Mouse (Mus musculus) MEL (cell line): ENCODE measurements around the gene Rbm43.

ENCODE experiments used
- CHD1 ChIP-seq: IDR thresholded peaks from 2 replicates; pipeline ENCODE4 v1.6.1; 2012; ENCODE audit warnings: low read depth, mild to moderate bottlenecking, inconsistent platforms, low read length, improper control_type of control experiment
- CTCF ChIP-seq, 3 experiments: IDR thresholded peaks in 2 of 3; conservative IDR thresholded peaks in 1 of 3; 2 replicates each; pipeline ENCODE4 v1.5.1; 2011 to 2012; ENCODE audit warnings: low read length in 3 of 3, low read depth in 2 of 3, mild to moderate bottlenecking in 2 of 3, improper control_type of control experiment in 1 of 3, inconsistent platforms in 1 of 3, mixed read lengths in 1 of 3, moderate library complexity in 1 of 3; ENCODE audit not compliant: control insufficient read depth in 1 of 3, insufficient read depth in 1 of 3, poor library complexity in 1 of 3, severe bottlenecking in 1 of 3
- E2F4 ChIP-seq: IDR thresholded peaks from 2 replicates; pipeline ENCODE4 v1.6.1; 2011; ENCODE audit warnings: low read depth, low read length, improper control_type of control experiment, borderline replicate concordance
- ELF1 ChIP-seq: IDR thresholded peaks from 2 replicates; pipeline ENCODE4 v1.6.1; 2014; ENCODE audit warnings: low read depth, mild to moderate bottlenecking, inconsistent platforms, low read length, improper control_type of control experiment, moderate library complexity
- EP300 ChIP-seq, 2 experiments: IDR thresholded peaks; 2 replicates each; pipeline ENCODE4 v1.6.1; 2011; ENCODE audit warnings: improper control_type of control experiment in 2 of 2, low read length in 2 of 2, low read depth in 1 of 2, mild to moderate bottlenecking in 1 of 2
- GABPA ChIP-seq: IDR thresholded peaks from 2 replicates; pipeline ENCODE4 v1.6.1; 2012; ENCODE audit warnings: low read depth, mild to moderate bottlenecking, inconsistent platforms, low read length, improper control_type of control experiment, moderate library complexity
- HCFC1 ChIP-seq: IDR thresholded peaks from 2 replicates; pipeline ENCODE4 v1.6.1; 2012; ENCODE audit warnings: low read depth, mild to moderate bottlenecking, inconsistent platforms, low read length, improper control_type of control experiment, moderate library complexity
- MAX ChIP-seq: IDR thresholded peaks from 2 replicates; pipeline ENCODE4 v1.6.1; 2011; ENCODE audit warnings: low read length, improper control_type of control experiment
- NRF1 ChIP-seq: IDR thresholded peaks from 2 replicates; pipeline ENCODE4 v1.6.1; 2014; ENCODE audit warnings: low read depth, mild to moderate bottlenecking, inconsistent platforms, low read length, improper control_type of control experiment, moderate library complexity; ENCODE audit not compliant: poor library complexity, insufficient read depth, severe bottlenecking
- POLR2A ChIP-seq, 2 experiments: IDR thresholded peaks; 2 replicates each; pipeline ENCODE4 v1.6.1; 2011 to 2012; ENCODE audit warnings: low read length in 2 of 2, mild to moderate bottlenecking in 2 of 2, control low read depth in 1 of 2, improper control_type of control experiment in 1 of 2, low read depth in 1 of 2, moderate library complexity in 1 of 2; ENCODE audit not compliant: control insufficient read depth in 1 of 2, insufficient read depth in 1 of 2, poor library complexity in 1 of 2
- SIN3A ChIP-seq: IDR thresholded peaks from 2 replicates; pipeline ENCODE4 v1.6.1; 2012; ENCODE audit warnings: low read length, improper control_type of control experiment, inconsistent platforms
- USF1 ChIP-seq: IDR thresholded peaks from 2 replicates; pipeline ENCODE4 v1.6.1; 2014; ENCODE audit warnings: low read depth, mild to moderate bottlenecking, inconsistent platforms, low read length, improper control_type of control experiment, moderate library complexity
- ZNF384 ChIP-seq: IDR thresholded peaks from 2 replicates; pipeline ENCODE4 v1.6.1; 2012; ENCODE audit warnings: low read depth, mild to moderate bottlenecking, inconsistent platforms, low read length, improper control_type of control experiment

GRCm38 (mm10) chr2:51892411-51892901 is 42.5 kb downstream of the Rbm43 start:
- TF ChIP-seq MAX (no peak), EP300 (IDR thresholded peaks at IDR 0.05; ENCODE audit: low read depth in 1 of 2, low read length in 2 of 2) (no peak), CTCF (IDR thresholded peaks at IDR 0.05 in 2 of 3, conservative IDR thresholded peaks at IDR 0.05 in 1 of 3; ENCODE audit: control insufficient read depth in 1 of 3, insufficient read depth in 1 of 3, low read depth in 2 of 3, low read length in 3 of 3, poor library complexity in 1 of 3, severe bottlenecking in 1 of 3) (no peak), POLR2A (IDR thresholded peaks at IDR 0.05; ENCODE audit: control insufficient read depth in 1 of 2, insufficient read depth in 1 of 2, low read depth in 1 of 2, low read length in 2 of 2, poor library complexity in 1 of 2) (no peak), CHD1 (no peak), HCFC1 (no peak), USF1 (no peak), ELF1 (no peak), NRF1 (no peak), SIN3A (no peak), E2F4 (no peak), GABPA (no peak), ZNF384 (no peak)
